Mouse (Mus musculus) heart, postnatal 14 days (tissue): ENCODE measurements around the gene Prss12. TPM values are rescaled to one million over a fixed set of nuclear protein-coding genes. Genes with fewer than 3 reads are reported as not detected.
A peak's percentile ranks its signal among the peaks of the same experiment; 100 is the strongest.

Experiments
- DNase-seq, 2 experiments: peaks; one replicate each; pipeline ENCODE4 v3.0.0; 2021 to 2022
- intact Hi-C: fragments of 180-260 bp; cut with DNase I; formaldehyde crosslinking; loops from one replicate; pipeline ENCODE4 v1.15.1; 2025
- total RNA-seq, 2 experiments: library from RNA; stranded (reverse); gene quantifications; 2 replicates each; pipeline ENCODE4 v1.2.3; 2021

Gene Prss12
- total RNA-seq, 2 experiments from 2014 or later: 0.80 to 1.7 TPM

DNA sequence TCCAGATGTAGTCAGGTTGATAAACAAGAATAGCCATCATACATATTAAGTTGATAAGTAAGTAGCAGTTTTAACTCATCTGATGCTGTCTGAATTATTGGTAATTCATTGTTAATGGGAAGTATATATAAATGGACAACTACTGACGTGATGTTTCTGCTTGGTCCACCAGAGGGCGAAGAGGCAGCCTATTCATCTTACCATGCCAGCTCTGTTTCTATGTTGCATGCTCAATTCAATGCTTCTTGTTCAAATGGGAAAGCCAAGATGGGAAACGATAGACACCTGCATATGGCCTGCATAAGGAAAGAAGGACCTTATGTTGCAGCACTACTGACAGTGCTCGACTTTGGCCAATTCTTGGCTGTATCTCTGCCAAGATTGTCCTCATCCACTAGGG, 70.1 kb downstream of the Prss12 start:
- intact Hi-C loops: loop anchor here (2.0 to 5.0 kb wide), 2 partner anchors 758 to 1071 kb away; no protein-coding TSS in a partner anchor
- peak; percentile 14 to 39 for DNase-seq

DNA sequence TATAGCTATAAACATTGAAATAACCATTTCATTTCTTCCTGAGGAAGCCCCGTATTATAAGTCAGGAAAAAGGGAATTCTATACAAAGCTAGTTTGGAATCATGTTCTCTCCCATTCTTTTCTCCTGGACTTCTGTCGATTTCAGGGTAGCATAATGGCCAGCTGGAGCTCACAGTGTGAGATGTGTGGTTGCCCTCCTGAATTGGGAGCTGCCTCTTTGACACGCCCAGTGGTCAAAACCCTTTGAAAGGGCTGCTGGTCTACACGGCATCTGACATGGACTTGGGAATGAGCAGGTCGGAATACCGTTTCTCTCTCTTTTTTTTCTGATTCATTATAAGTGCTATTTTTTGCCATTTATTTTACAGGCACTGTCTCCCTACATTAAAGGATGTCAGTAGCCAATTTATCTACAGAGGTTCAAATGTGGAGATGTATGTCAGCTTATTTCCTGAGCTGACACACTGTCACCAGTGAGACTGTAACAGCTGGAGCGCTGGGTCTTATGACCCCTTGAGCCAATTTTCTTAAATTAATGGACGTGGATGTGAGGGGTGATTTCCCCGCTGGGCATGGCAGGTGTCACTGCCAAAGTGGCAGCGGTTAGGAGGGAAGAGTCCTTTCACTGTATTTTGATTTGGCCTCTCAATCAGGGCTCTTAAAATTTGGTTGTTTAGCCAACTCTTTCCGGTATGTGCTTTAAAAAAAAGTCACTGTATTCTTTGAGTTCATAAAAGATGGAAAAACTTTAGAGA, 79.8 kb downstream of the Prss12 start:
- DNase-seq: no peak
- intact Hi-C loops: no loop called here

- intact Hi-C loops: no loop called here
- DNase-seq: no peak
Observed at GRCm38 (mm10) chr3:123527806-123528507, 81.2 kb downstream of the Prss12 start.

- no peak for DNase-seq
- intact Hi-C loops: no loop called here
Observed at GRCm38 (mm10) chr3:123531124-123531523, 84.4 kb downstream of the Prss12 start.

- DNase-seq: no peak
- intact Hi-C loops: no loop called here
Observed at GRCm38 (mm10) chr3:123537279-123537678, 90.6 kb downstream of the Prss12 start.

- intact Hi-C loops: no loop called here
Observed at GRCm38 (mm10) chr3:123543585-123544304, 97.0 kb downstream of the Prss12 start.

DNA sequence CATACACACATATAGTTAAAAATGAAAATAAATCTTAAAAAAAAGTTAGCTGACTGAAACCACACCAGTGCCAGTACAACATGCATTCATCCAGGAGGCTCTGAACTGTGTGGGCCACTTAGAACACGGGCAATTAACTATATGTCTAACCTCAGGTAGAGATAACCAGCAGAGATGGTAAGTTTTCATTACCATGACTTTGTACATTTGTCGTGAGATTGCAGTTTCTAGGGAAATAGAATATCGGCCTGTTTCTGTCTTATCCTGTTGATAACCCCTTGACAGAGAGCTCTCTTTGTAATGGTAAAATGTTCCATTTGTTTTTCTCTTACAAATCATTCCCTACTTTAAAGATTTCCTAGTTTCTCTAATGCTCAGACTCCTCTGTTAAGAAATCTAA, 103.8 kb downstream of the Prss12 start:
- intact Hi-C loops: no loop called here
- DNase-seq: no peak

More at GRCm38 (mm10) chr3:123543585-123544304, 97.0 kb downstream of the Prss12 start:
- DNase-seq: no peak

- intact Hi-C loops: no loop called here
- no peak for DNase-seq
Observed at GRCm38 (mm10) chr3:123553872-123554271, 107.2 kb downstream of the Prss12 start.

- DNase-seq: no peak
- intact Hi-C loops: no loop called here
Observed at GRCm38 (mm10) chr3:123555254-123555865, 108.6 kb downstream of the Prss12 start.

Other genes starting within 250 kb of the Prss12 start
- gene Synpo2, start 210.8 kb upstream of the Prss12 start, total RNA-seq: 10 to 100 TPM; 62.0 to 65.2 TPM
- gene Sec24d, start 179.5 kb upstream of the Prss12 start, total RNA-seq: 10 to 100 TPM; 43.5 to 54.0 TPM
- 10 to 100 TPM; 10.1 to 10.8 TPM for gene Mettl14, start 60.8 kb upstream of the Prss12 start, total RNA-seq
- gene Ndst3, start 243.9 kb downstream of the Prss12 start, total RNA-seq: under 1 TPM; 0.20 to 0.22 TPM